Mouse (Mus musculus) kidney, embryonic 14.5 days (tissue): ENCODE measurements around the gene Tubal3. TPM values are rescaled to one million over a fixed set of nuclear protein-coding genes. Genes with fewer than 3 reads are reported as not detected.

Experiments
- ATAC-seq: fragments of 200-750 bp; cut with Nextera tagmentation; 2 replicates; pipeline ENCODE4 v1.8.0; 2017; ENCODE audit warnings: moderate number of reproducible peaks, mild to moderate bottlenecking, moderate TSS enrichment, moderate library complexity; ENCODE audit not compliant: low FRiP score, low TSS enrichment
- H3K27ac ChIP-seq: fragments of 300-500 bp; sonication (generic); 2 replicates; pipeline ENCODE4 v1.5.1; 2014; ENCODE audit warnings: low read depth, mild to moderate bottlenecking, low read length, moderate library complexity, mixed read lengths
- H3K27me3 ChIP-seq: fragments of 300-500 bp; sonication (generic); 2 replicates; pipeline ENCODE4 v1.6.1; 2014; ENCODE audit warnings: mild to moderate bottlenecking, low read length; ENCODE audit not compliant: control insufficient read depth, insufficient read depth
- H3K36me3 ChIP-seq: fragments of 300-500 bp; sonication (generic); 2 replicates; pipeline ENCODE4 v1.6.1; 2014; ENCODE audit warnings: low read length, mixed read lengths; ENCODE audit not compliant: control insufficient read depth, insufficient read depth
- H3K4me1 ChIP-seq: fragments of 300-500 bp; sonication (generic); 2 replicates; pipeline ENCODE4 v1.6.1; 2014; ENCODE audit warnings: low read length, mixed read lengths; ENCODE audit not compliant: control insufficient read depth, insufficient read depth
- H3K4me2 ChIP-seq: fragments of 300-500 bp; sonication (generic); replicated peaks from 2 replicates; pipeline ENCODE4 v1.6.1; 2014; ENCODE audit warnings: low read depth, mild to moderate bottlenecking, low read length
- H3K4me3 ChIP-seq: fragments of 300-500 bp; sonication (generic); 2 replicates; pipeline ENCODE4 v1.5.1; 2014; ENCODE audit warnings: mild to moderate bottlenecking, low read length
- H3K9ac ChIP-seq: fragments of 300-500 bp; sonication (generic); 2 replicates; pipeline ENCODE4 v1.6.1; 2014; ENCODE audit warnings: low read depth, mild to moderate bottlenecking, low read length, moderate library complexity
- H3K9me3 ChIP-seq: fragments of 300-500 bp; sonication (generic); 2 replicates; pipeline ENCODE4 v1.6.1; 2016; ENCODE audit warnings: low read length; ENCODE audit not compliant: control insufficient read depth
- WGBS: fragments of 180-500 bp; shearing (Covaris S2); extraction: QIAGEN DNeasy Blood & Tissue Kit; methylation state at CpG from one replicate; pipeline ENCODE4 v1.1.7; 2014; 5-methylcytosine and 5-hydroxymethylcytosine counted together
- polyA plus RNA-seq: library from polyadenylated mRNA; unstranded; fragments of >200 nt; fragmentation: Nextera tagmentation; extraction: Ambion mirVana; gene quantifications from 2 replicates; pipeline ENCODE4 v1.2.1, GENCODE M21; 2014

The Tubal3 gene
- polyA plus RNA-seq, 1 experiment from 2014 or later, result not detected

DNA sequence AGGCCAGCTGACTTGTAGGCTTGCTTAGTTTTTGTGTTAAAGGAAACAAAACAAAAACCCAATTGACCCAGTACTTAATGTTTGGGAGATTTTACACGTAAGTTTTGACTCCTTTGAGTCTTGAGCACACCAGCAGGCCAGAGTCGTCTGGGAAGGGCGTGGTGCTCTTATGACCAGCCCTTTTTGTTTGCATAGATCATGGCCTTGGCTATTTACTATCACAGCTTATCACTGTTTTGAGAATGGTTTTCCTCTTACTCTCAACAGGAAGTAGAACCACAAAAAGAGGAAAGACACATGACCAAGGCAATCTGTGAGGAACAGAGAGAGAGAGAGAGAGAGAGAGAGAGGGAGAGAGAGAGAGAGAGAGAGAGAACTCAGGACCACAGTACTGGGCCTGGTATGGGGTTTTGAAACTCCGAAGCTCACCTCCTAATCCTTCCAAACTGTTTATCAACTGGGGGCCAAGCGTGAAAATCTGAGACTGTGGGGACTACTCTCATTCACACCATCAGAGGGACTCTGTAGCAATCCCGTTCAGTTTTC lies 10.8 kb upstream of the Tubal3 start:
- WGBS, result 79% methylated on average over 6 of the region's 6 CpGs
- Histone ChIP-seq H3K4me1 (no peaks in the 10 kb centered on the region), H3K4me2 (no peak overlapping the region), H3K4me3 (no peak overlapping the region), H3K27ac (no peak overlapping the region), H3K9ac (no peak overlapping the region), H3K9me3 (no peaks in the 10 kb centered on the region), H3K27me3 (no peaks in the 10 kb centered on the region), H3K36me3 (peaks cover 13% of the 10 kb centered on the region; the same call in 1 of the 2 replicates)
- no peak for ATAC-seq

DNA sequence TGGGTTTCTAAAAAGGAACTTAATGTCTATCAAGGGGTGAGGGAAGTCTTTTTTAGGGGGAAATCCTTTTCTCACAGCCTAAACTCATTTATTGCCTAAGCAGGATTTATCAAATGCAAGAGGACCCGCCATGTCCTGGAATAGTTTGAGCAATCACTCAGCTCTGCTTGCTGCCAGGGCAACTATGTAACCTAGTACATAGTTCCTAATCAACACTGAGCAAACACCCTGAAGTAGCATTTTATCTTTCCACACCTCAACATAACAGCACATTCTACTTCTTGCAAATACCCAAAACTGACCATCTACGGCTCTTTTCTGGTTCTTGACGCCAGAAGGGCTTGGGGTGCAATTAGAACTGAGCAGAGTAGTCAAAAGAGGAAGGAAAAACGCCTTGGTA lies 9.8 kb upstream of the Tubal3 start:
- H3K9ac ChIP-seq, result no peak overlapping the region
- no peak overlapping the region for H3K4me3 ChIP-seq
- H3K27ac ChIP-seq, result no peak overlapping the region
- no peaks in the 10 kb centered on the region for H3K4me1 ChIP-seq
- H3K4me2 ChIP-seq, result no peak overlapping the region
- H3K9me3 ChIP-seq, result no peaks in the 10 kb centered on the region
- peaks cover 13% of the 10 kb centered on the region; the same call in 1 of the 2 replicates for H3K36me3 ChIP-seq
- ATAC-seq, result no peak
- 92% methylated on average over 4 of the region's 4 CpGs for WGBS
- no peaks in the 10 kb centered on the region for H3K27me3 ChIP-seq

DNA sequence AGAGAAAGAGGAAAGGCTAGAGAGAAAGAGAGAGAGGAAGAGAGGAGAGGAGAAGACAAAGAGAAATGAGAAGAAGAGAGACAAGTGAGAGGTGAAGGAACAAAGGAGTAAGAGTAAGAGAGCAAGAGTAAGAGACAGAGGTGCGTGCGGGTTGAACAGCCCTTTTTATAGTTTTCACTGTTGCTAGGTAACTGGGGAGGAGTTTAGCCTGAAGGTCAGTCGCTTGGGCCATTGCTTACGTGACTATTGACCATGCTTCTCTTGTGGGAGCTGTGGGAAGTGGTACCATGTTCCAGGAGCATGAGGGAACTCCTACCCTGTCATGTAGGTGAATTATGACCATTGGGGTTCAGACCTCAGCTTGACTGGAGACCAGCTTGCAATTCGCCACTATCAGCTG lies 7.7 kb upstream of the Tubal3 start:
- no peak overlapping the region for H3K4me2 ChIP-seq
- no peak overlapping the region for H3K9ac ChIP-seq
- H3K36me3 ChIP-seq, result peaks cover 9% of the 10 kb centered on the region; the same call in 1 of the 2 replicates
- H3K9me3 ChIP-seq, result no peaks in the 10 kb centered on the region
- no peaks in the 10 kb centered on the region for H3K4me1 ChIP-seq
- no peak overlapping the region for H3K27ac ChIP-seq
- WGBS, result 78% methylated on average over 5 of the region's 5 CpGs
- H3K4me3 ChIP-seq, result no peak overlapping the region
- no peak for ATAC-seq
- H3K27me3 ChIP-seq, result no peaks in the 10 kb centered on the region

DNA sequence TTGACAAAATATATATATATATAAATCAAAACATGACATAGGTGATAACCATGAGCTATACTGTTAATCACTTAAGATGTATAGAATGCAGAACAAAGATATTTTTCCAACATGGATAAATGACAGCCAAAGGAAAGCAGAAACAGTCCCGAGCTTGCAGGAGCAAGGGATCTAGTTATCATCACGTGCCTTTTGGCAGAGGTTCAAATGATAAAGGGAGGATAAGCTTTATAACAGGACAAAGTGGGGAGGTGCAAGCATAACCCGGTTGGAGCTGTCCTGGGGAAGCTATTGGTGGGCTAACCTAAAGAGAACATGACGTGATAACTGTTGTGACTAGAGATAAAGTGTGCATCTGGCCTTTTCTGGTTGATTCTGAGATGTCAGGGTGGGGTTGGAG lies 4.6 kb upstream of the Tubal3 start:
- Histone ChIP-seq H3K4me3 (no peak overlapping the region), H3K9ac (no peak overlapping the region), H3K27me3 (no peaks in the 10 kb centered on the region), H3K9me3 (no peaks in the 10 kb centered on the region), H3K27ac (no peak overlapping the region), H3K4me2 (no peak overlapping the region), H3K36me3 (peaks cover 7% of the 10 kb centered on the region; the same call in 1 of the 2 replicates), H3K4me1 (peaks cover 7% of the 10 kb centered on the region)
- 86% methylated on average over 4 of the region's 4 CpGs for WGBS
- no peak for ATAC-seq

DNA sequence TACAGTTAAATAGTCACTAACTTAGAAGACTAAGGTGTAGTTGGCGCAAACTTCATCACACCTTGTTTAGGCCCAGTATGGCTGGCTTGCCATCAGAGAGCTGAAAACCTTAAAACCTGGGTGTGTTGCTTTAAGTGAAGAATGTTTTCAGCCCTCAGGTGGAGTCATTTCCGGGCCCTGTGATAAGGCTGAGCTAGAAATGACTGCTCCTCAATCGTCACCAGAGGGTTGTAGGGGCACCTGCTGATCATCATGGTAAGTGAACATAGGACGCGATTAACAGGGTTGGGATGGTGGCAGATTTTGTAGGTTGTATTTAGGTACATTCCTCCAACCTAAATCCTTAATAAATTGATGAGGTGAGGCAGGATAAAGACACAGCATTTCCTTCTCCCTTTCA lies 6.4 kb downstream of the Tubal3 start:
- WGBS, result 90% methylated on average over 5 of the region's 5 CpGs

DNA sequence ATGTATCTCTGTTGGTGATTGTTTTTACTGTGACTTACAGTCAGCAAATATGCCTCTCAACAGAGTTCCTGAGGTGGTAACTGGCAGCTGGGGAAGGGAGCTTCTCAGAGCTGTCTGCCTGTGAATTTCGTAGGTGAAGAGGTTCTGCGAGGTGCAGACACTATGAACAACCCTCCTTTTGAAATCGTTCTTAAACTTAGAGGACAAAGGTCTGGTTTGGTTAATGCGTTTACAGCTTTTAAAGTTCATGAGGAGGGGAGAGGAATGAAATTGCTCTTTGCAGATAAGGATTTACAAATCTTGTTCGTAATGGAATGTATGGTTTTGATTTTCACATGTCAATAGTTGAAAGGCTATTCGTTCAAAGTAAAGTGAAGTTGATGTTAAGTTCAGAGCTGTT lies 7.6 kb downstream of the Tubal3 start:
- Histone ChIP-seq H3K4me3 (no peak overlapping the region), H3K27me3 (no peaks in the 10 kb centered on the region), H3K27ac (no peak overlapping the region), H3K9ac (no peak overlapping the region), H3K4me2 (no peak overlapping the region), H3K36me3 (no peaks in the 10 kb centered on the region), H3K4me1 (no peaks in the 10 kb centered on the region), H3K9me3 (no peaks in the 10 kb centered on the region)
- no peak for ATAC-seq
- 88% methylated on average over 6 of the region's 6 CpGs for WGBS

More for the DNA sequence above, 6.4 kb downstream of the Tubal3 start:
- Histone ChIP-seq H3K9me3 (no peaks in the 10 kb centered on the region), H3K27me3 (no peaks in the 10 kb centered on the region), H3K27ac (no peak overlapping the region), H3K4me2 (no peak overlapping the region), H3K9ac (no peak overlapping the region), H3K4me1 (no peaks in the 10 kb centered on the region), H3K36me3 (no peaks in the 10 kb centered on the region), H3K4me3 (no peak overlapping the region)
- ATAC-seq, result no peak

DNA sequence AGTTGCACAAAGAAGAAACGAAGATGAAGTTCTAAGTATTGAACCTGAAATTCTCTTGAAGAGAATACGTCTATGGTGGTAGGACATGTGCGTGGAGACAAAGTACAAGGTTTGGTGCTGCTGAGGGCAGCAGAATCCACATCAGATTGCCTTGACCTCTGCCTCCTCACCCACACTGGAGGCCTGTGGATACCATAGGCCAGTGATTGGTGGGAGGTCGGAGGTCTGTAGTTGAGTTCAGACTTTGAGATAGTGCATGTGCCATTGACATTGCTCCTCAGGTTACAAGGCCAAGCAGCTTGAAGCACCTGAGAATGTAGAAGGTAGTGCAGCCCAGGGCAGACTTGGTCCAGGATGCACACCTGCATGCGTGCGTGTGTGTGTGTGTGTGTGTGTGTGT lies 8.0 kb downstream of the Tubal3 start:
- Histone ChIP-seq H3K4me3 (no peak overlapping the region), H3K9ac (no peak overlapping the region), H3K9me3 (no peaks in the 10 kb centered on the region), H3K36me3 (no peaks in the 10 kb centered on the region), H3K27ac (no peak overlapping the region), H3K27me3 (no peaks in the 10 kb centered on the region), H3K4me1 (no peaks in the 10 kb centered on the region), H3K4me2 (no peak overlapping the region)
- WGBS, result 90% methylated on average over 6 of the region's 6 CpGs
- ATAC-seq, result no peak

DNA sequence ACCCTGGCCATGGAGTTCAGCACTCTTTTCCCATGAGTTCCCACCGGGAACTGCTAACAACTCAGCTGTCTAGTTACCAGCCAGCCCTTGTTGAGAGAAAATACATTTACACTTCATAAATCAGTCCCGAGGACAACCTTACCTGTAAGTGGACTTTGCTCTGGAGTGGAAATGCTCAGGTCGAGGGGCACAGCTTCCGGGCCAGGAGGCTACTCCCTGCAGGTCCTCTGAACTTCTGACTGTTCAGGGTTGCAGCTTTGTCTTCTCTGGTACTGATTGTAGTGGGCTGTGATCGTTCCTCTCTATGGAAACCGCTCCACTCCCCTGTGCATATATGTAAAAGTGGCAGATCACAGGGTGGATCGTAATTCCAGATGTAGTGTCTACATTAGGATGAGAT lies 26.6 kb downstream of the Tubal3 start:
- ATAC-seq, result no peak

DNA sequence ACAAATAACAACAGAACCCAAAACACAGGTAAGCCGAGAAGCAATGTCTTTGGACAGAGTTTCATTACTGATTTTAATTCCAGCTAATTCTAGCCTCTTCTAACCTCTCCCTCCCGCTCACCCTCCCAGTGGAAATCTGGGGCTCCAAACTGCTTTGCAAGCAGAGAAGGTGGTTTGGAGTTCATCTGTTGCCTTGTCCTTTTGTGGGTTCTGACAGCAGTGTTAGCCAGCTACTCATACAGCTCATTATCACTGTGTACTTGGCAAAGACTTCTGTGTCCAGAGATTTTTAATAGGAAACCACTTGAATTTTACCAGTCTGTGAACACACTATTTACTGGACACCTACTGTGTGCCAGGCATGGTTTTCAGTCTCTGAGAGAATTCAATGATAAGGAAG lies 27.2 kb downstream of the Tubal3 start, which contains the start of gene Ucn3:
Gene Ucn3, minus strand, starts transcription at position 101 of the 400 bp plus-strand sequence.
- H3K27ac ChIP-seq, result no peak within 1 kb of the TSS

More for the DNA sequence above, 26.6 kb downstream of the Tubal3 start:
- Histone ChIP-seq H3K9ac (no peak overlapping the region), H3K9me3 (no peaks in the 10 kb centered on the region), H3K4me2 (no peak overlapping the region), H3K4me1 (no peaks in the 10 kb centered on the region), H3K4me3 (no peak overlapping the region), H3K27ac (no peak overlapping the region), H3K36me3 (no peaks in the 10 kb centered on the region), H3K27me3 (no peaks in the 10 kb centered on the region)
- 50% methylated on average over 7 of the region's 7 CpGs for WGBS

More for the DNA sequence above, 27.2 kb downstream of the Tubal3 start, which contains the start of gene Ucn3:
- no peak within 1 kb of the TSS for H3K4me3 ChIP-seq
- H3K9me3 ChIP-seq, result no peaks in the 10 kb centered on the region
- no peaks in the 10 kb centered on the region for H3K4me1 ChIP-seq
- H3K9ac ChIP-seq, result no peak within 1 kb of the TSS
- H3K36me3 ChIP-seq, result no peaks in the 10 kb centered on the region
- ATAC-seq, result no peak
- 54% methylated on average over 2 of the region's 2 CpGs for WGBS
- no peaks in the 10 kb centered on the region for H3K27me3 ChIP-seq
- no peak within 1 kb of the TSS for H3K4me2 ChIP-seq
